Mouse (Mus musculus): Measurements from ENCODE around the gene Arl5c. TPM values are rescaled to one million over a fixed set of nuclear protein-coding genes. Genes with fewer than 3 reads are reported as not detected.

Arl5c gene
- polyA plus RNA-seq, 1 experiment from 2014 or later, result 7.3 TPM

DNA sequence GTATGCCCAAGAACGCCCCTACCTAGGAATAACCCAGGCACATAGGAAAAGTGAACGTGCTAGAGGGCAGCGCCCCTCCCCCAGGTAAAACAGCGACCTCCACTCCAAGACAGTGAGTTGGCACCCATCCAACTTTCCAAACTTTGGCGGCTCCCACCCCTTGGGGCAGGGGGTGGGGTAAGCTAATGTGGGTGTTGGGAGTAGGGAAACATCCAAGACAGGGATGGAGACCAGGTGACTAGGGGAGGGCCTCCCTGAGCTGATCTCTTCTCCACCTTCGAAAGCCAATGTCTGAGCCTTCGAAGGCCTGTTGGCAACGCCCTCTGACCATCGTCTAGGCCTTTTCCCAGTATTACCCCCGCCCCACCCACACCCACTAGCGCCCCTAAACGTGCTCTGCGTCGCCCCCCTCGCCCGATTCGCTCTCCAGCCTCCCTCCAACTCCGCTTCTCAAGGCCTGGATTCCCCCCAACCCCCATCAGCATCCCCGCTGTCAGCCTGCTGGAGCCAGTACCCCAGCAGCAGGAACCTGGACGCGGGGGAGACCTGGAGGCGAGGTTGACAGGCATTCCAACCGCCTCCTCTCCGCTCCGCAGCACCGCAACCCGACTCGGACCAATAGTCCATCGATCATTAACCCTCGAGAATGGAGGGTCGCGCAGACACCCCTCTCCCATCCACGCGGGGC, 25.7 kb upstream of the Arl5c start:
- H3K27ac ChIP-seq (ENCODE audit: low read depth, low read length), result peak overlapping the region; percentile 95
- peak; percentile 13 for ATAC-seq
- H3K36me3 ChIP-seq (ENCODE audit: control insufficient read depth, insufficient read depth, low read length), result peaks cover 14% of the 10 kb centered on the region
- H3K4me1 ChIP-seq (ENCODE audit: control insufficient read depth, insufficient read depth, low read depth, low read length), result peaks cover 43% of the 10 kb centered on the region
- H3K9ac ChIP-seq (ENCODE audit: low read depth, low read length), result peak overlapping the region; percentile 98
- H3K4me2 ChIP-seq (ENCODE audit: low read length), result peak overlapping the region; percentile 90
- no peaks in the 10 kb centered on the region for H3K27me3 ChIP-seq (replicated peaks; ENCODE audit: control insufficient read depth, insufficient read depth, low read length)
- WGBS, result 2% methylated on average over 28 of the region's 34 CpGs
- H3K9me3 ChIP-seq (ENCODE audit: control insufficient read depth, low read length), result no peaks in the 10 kb centered on the region
- peak overlapping the region; percentile 95 for H3K4me3 ChIP-seq (ENCODE audit: low read length)

- ATAC-seq, result no peak
- H3K4me2 ChIP-seq (ENCODE audit: low read length), result peak overlapping the region; percentile 90
- peak overlapping the region; percentile 95 for H3K27ac ChIP-seq (ENCODE audit: low read depth, low read length)
- H3K4me3 ChIP-seq (ENCODE audit: low read length), result peak overlapping the region; percentile 95
- peaks cover 43% of the 10 kb centered on the region for H3K4me1 ChIP-seq (ENCODE audit: control insufficient read depth, insufficient read depth, low read depth, low read length)
- no peaks in the 10 kb centered on the region for H3K27me3 ChIP-seq (replicated peaks; ENCODE audit: control insufficient read depth, insufficient read depth, low read length)
- no peaks in the 10 kb centered on the region for H3K9me3 ChIP-seq (ENCODE audit: control insufficient read depth, low read length)
- peak overlapping the region; percentile 98 for H3K9ac ChIP-seq (ENCODE audit: low read depth, low read length)
- WGBS, result 31% methylated on average over 2 of the region's 2 CpGs
- H3K36me3 ChIP-seq (ENCODE audit: control insufficient read depth, insufficient read depth, low read length), result peaks cover 19% of the 10 kb centered on the region
These were observed 25.1 kb upstream of the Arl5c start for GRCm38 (mm10) chr11:98021118-98021517.

DNA sequence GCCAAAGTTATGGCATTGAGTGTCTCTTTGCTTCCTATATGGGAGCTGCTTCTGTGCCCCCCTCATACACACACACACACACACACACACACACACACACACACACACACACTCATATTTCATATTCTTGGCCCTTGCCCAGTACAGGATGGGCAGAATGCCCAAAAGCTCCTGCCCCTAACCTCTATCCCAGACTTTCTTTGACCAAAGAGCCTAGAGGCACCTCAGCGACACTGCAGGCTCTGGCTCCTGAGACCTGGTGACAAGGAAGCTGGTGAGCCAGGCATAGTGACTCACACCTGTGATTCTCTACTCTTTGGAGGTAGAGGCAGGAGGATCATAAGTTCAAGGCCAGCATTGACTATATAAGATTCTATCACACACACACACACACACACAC, 24.7 kb upstream of the Arl5c start:
- ATAC-seq, result no peak
- no peaks in the 10 kb centered on the region for H3K9me3 ChIP-seq (ENCODE audit: control insufficient read depth, low read length)
- H3K36me3 ChIP-seq (ENCODE audit: control insufficient read depth, insufficient read depth, low read length), result peaks cover 22% of the 10 kb centered on the region
- peak overlapping the region; percentile 90 for H3K4me2 ChIP-seq (ENCODE audit: low read length)
- H3K27ac ChIP-seq (ENCODE audit: low read depth, low read length), result no peak overlapping the region
- peak overlapping the region; percentile 98 for H3K9ac ChIP-seq (ENCODE audit: low read depth, low read length)
- H3K4me3 ChIP-seq (ENCODE audit: low read length), result peak overlapping the region; percentile 95
- no peaks in the 10 kb centered on the region for H3K27me3 ChIP-seq (replicated peaks; ENCODE audit: control insufficient read depth, insufficient read depth, low read length)
- peaks cover 39% of the 10 kb centered on the region for H3K4me1 ChIP-seq (ENCODE audit: control insufficient read depth, insufficient read depth, low read depth, low read length)
- WGBS, result 40% methylated on average over 1 of the region's 1 CpGs

DNA sequence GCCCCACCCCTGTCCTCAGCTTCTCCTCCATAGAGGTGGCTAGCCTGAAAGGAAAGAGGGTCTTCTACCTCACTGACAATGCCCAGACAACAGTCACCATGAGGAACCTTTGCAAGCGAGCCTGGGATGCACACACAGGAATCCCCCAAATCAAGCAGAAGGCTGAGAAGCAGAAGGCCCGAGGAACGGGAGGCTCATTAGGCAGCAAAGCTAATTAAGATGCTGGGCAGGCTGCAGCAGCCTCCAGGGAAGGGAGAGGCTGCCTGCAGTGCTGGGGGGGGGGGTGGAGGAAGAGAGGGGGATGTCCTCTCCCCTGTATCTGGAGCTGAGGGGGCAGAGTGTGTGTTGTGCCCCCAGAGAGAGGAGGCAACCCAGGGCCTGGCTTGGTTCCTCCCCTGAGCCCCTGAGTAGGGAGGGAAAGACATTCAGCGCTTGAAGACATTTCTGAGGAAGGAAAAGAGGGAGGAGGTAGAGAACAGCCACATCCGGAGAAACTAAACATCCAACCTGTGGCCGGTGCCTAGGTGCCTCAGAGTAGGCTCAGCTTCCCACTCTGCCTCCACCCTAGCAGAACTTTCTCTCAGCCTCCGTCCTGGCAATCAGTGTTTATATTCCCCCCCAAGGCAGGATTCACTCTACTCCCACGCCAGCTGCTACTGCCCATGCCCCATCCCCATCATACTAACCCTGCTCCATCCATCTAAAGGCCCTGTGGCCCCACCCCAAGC, 24.1 kb upstream of the Arl5c start:
- Histone ChIP-seq H3K4me2 (ENCODE audit: low read length) (peak overlapping the region; percentile 90), H3K27ac (ENCODE audit: low read depth, low read length) (peak overlapping the region; percentile 59), H3K4me3 (ENCODE audit: low read length) (peak overlapping the region; percentile 21), H3K4me1 (ENCODE audit: control insufficient read depth, insufficient read depth, low read depth, low read length) (peaks cover 37% of the 10 kb centered on the region), H3K9ac (ENCODE audit: low read depth, low read length) (peak overlapping the region; percentile 55), H3K9me3 (ENCODE audit: control insufficient read depth, low read length) (no peaks in the 10 kb centered on the region), H3K27me3 (replicated peaks; ENCODE audit: control insufficient read depth, insufficient read depth, low read length) (no peaks in the 10 kb centered on the region), H3K36me3 (ENCODE audit: control insufficient read depth, insufficient read depth, low read length) (peaks cover 23% of the 10 kb centered on the region)
- 18% methylated on average over 8 of the region's 8 CpGs for whole genome bisulfite sequencing
- ATAC-seq, result no peak

- Histone ChIP-seq H3K27me3 (replicated peaks; ENCODE audit: control insufficient read depth, insufficient read depth, low read length) (no peaks in the 10 kb centered on the region), H3K9ac (ENCODE audit: low read depth, low read length) (peak overlapping the region; percentile 55), H3K36me3 (ENCODE audit: control insufficient read depth, insufficient read depth, low read length) (peaks cover 29% of the 10 kb centered on the region), H3K4me1 (ENCODE audit: control insufficient read depth, insufficient read depth, low read depth, low read length) (peaks cover 37% of the 10 kb centered on the region), H3K4me3 (ENCODE audit: low read length) (no peak overlapping the region), H3K4me2 (ENCODE audit: low read length) (peak overlapping the region; percentile 7; the same call in 1 of the 2 replicates), H3K27ac (ENCODE audit: low read depth, low read length) (no peak overlapping the region), H3K9me3 (ENCODE audit: control insufficient read depth, low read length) (no peaks in the 10 kb centered on the region)
- WGBS, result 27% methylated on average over 10 of the region's 10 CpGs
- ATAC-seq, result no peak
These were observed 23.1 kb upstream of the Arl5c start for GRCm38 (mm10) chr11:98018858-98019641.

- Histone ChIP-seq H3K27ac (ENCODE audit: low read depth, low read length) (no peak overlapping the region), H3K9me3 (ENCODE audit: control insufficient read depth, low read length) (no peaks in the 10 kb centered on the region), H3K9ac (ENCODE audit: low read depth, low read length) (no peak overlapping the region), H3K4me3 (ENCODE audit: low read length) (no peak overlapping the region), H3K36me3 (ENCODE audit: control insufficient read depth, insufficient read depth, low read length) (peaks cover 33% of the 10 kb centered on the region), H3K27me3 (replicated peaks; ENCODE audit: control insufficient read depth, insufficient read depth, low read length) (no peaks in the 10 kb centered on the region), H3K4me2 (ENCODE audit: low read length) (no peak overlapping the region), H3K4me1 (ENCODE audit: control insufficient read depth, insufficient read depth, low read depth, low read length) (peaks cover 34% of the 10 kb centered on the region)
- 68% methylated on average over 6 of the region's 6 CpGs for WGBS
- no peak for ATAC-seq
These were observed 22.2 kb upstream of the Arl5c start for GRCm38 (mm10) chr11:98018222-98018621.

GRCm38 (mm10) chr11:98016824-98017223, 20.8 kb upstream of the Arl5c start:
- H3K27me3 ChIP-seq (replicated peaks; ENCODE audit: control insufficient read depth, insufficient read depth, low read length), result no peaks in the 10 kb centered on the region
- ATAC-seq, result no peak
- WGBS, result 78% methylated on average over 4 of the region's 4 CpGs
- no peaks in the 10 kb centered on the region for H3K9me3 ChIP-seq (ENCODE audit: control insufficient read depth, low read length)
- H3K36me3 ChIP-seq (ENCODE audit: control insufficient read depth, insufficient read depth, low read length), result peaks cover 35% of the 10 kb centered on the region
- no peak overlapping the region for H3K4me2 ChIP-seq (ENCODE audit: low read length)
- no peak overlapping the region for H3K4me3 ChIP-seq (ENCODE audit: low read length)
- H3K27ac ChIP-seq (ENCODE audit: low read depth, low read length), result no peak overlapping the region
- H3K4me1 ChIP-seq (ENCODE audit: control insufficient read depth, insufficient read depth, low read depth, low read length), result peaks cover 30% of the 10 kb centered on the region
- H3K9ac ChIP-seq (ENCODE audit: low read depth, low read length), result no peak overlapping the region

GRCm38 (mm10) chr11:98016177-98016576, 20.2 kb upstream of the Arl5c start:
- no peaks in the 10 kb centered on the region for H3K9me3 ChIP-seq (ENCODE audit: control insufficient read depth, low read length)
- no peak overlapping the region for H3K27ac ChIP-seq (ENCODE audit: low read depth, low read length)
- no peak overlapping the region for H3K4me3 ChIP-seq (ENCODE audit: low read length)
- 93% methylated on average over 5 of the region's 5 CpGs for WGBS
- H3K4me1 ChIP-seq (ENCODE audit: control insufficient read depth, insufficient read depth, low read depth, low read length), result peaks cover 26% of the 10 kb centered on the region
- H3K9ac ChIP-seq (ENCODE audit: low read depth, low read length), result no peak overlapping the region
- peaks cover 37% of the 10 kb centered on the region for H3K36me3 ChIP-seq (ENCODE audit: control insufficient read depth, insufficient read depth, low read length)
- H3K27me3 ChIP-seq (replicated peaks; ENCODE audit: control insufficient read depth, insufficient read depth, low read length), result no peaks in the 10 kb centered on the region
- H3K4me2 ChIP-seq (ENCODE audit: low read length), result no peak overlapping the region
- ATAC-seq, result no peak

GRCm38 (mm10) chr11:98012831-98013230, 16.9 kb upstream of the Arl5c start:
- Histone ChIP-seq H3K4me3 (ENCODE audit: low read length) (no peak overlapping the region), H3K27me3 (replicated peaks; ENCODE audit: control insufficient read depth, insufficient read depth, low read length) (no peaks in the 10 kb centered on the region), H3K27ac (ENCODE audit: low read depth, low read length) (no peak overlapping the region), H3K9ac (ENCODE audit: low read depth, low read length) (no peak overlapping the region), H3K4me1 (ENCODE audit: control insufficient read depth, insufficient read depth, low read depth, low read length) (no peaks in the 10 kb centered on the region), H3K9me3 (ENCODE audit: control insufficient read depth, low read length) (no peaks in the 10 kb centered on the region), H3K36me3 (ENCODE audit: control insufficient read depth, insufficient read depth, low read length) (peaks cover 57% of the 10 kb centered on the region), H3K4me2 (ENCODE audit: low read length) (no peak overlapping the region)
- 85% methylated on average over 10 of the region's 10 CpGs for WGBS
- ATAC-seq, result no peak

Data from hindbrain, embryonic 16.5 days (tissue).